Mouse (Mus musculus): Measurements from ENCODE around the gene Lancl2. TPM values are rescaled to one million over a fixed set of nuclear protein-coding genes. Genes with fewer than 3 reads are reported as not detected.

The Lancl2 gene
- polyA plus RNA-seq, 1 experiment from 2014 or later = 34.3 TPM

GRCm38 (mm10) chr6:57744123-57744522 lies 41.8 kb downstream of the Lancl2 start:
- 98% methylated on average over 2 of the region's 2 CpGs for WGBS
- Histone ChIP-seq H3K4me1 (no peaks in the 10 kb centered on the region), H3K27me3 (ENCODE audit: low read depth, poor library complexity, severe bottlenecking) (no peaks in the 10 kb centered on the region), H3K36me3 (peaks cover 4% of the 10 kb centered on the region; the same call in 1 of the 2 replicates), H3K9me3 (replicated peaks) (no peaks in the 10 kb centered on the region), H3K4me3 (no peak overlapping the region), H3K27ac (no peak overlapping the region)
- no peak for DNase-seq (ENCODE audit: low spot score)

- no peaks in the 10 kb centered on the region for H3K36me3 ChIP-seq
- no peak overlapping the region for H3K27ac ChIP-seq
- no peaks in the 10 kb centered on the region for H3K4me1 ChIP-seq
- no peak overlapping the region for H3K4me3 ChIP-seq
- no peak for DNase-seq (ENCODE audit: low spot score)
- H3K27me3 ChIP-seq (ENCODE audit: low read depth, poor library complexity, severe bottlenecking) = no peaks in the 10 kb centered on the region
- 90% methylated on average over 4 of the region's 4 CpGs for WGBS
- no peaks in the 10 kb centered on the region for H3K9me3 ChIP-seq (replicated peaks)
These were observed 42.8 kb downstream of the Lancl2 start for GRCm38 (mm10) chr6:57744974-57745747.

- H3K9me3 ChIP-seq (replicated peaks) = no peaks in the 10 kb centered on the region
- H3K36me3 ChIP-seq = no peaks in the 10 kb centered on the region
- no peak for DNase-seq (ENCODE audit: low spot score)
- H3K4me3 ChIP-seq = no peak overlapping the region
- WGBS = 91% methylated on average over 2 of the region's 2 CpGs
- H3K4me1 ChIP-seq = no peaks in the 10 kb centered on the region
- no peaks in the 10 kb centered on the region for H3K27me3 ChIP-seq (ENCODE audit: low read depth, poor library complexity, severe bottlenecking)
- no peak overlapping the region for H3K27ac ChIP-seq
These were observed 43.4 kb downstream of the Lancl2 start for GRCm38 (mm10) chr6:57745748-57746129.

GRCm38 (mm10) chr6:57753962-57754759 lies 51.8 kb downstream of the Lancl2 start:
- Histone ChIP-seq H3K9me3 (replicated peaks) (no peaks in the 10 kb centered on the region), H3K27me3 (ENCODE audit: low read depth, poor library complexity, severe bottlenecking) (no peaks in the 10 kb centered on the region), H3K36me3 (peaks cover 54% of the 10 kb centered on the region), H3K4me3 (no peak overlapping the region), H3K4me1 (no peaks in the 10 kb centered on the region), H3K27ac (no peak overlapping the region)
- 92% methylated on average over 9 of the region's 9 CpGs for WGBS
- no peak for DNase-seq (ENCODE audit: low spot score)

- H3K36me3 ChIP-seq = peaks cover 38% of the 10 kb centered on the region
- H3K9me3 ChIP-seq (replicated peaks) = no peaks in the 10 kb centered on the region
- no peak for DNase-seq (ENCODE audit: low spot score)
- no peak overlapping the region for H3K4me3 ChIP-seq
- H3K27me3 ChIP-seq (ENCODE audit: low read depth, poor library complexity, severe bottlenecking) = no peaks in the 10 kb centered on the region
- no peaks in the 10 kb centered on the region for H3K4me1 ChIP-seq
- H3K27ac ChIP-seq = no peak overlapping the region
These were observed 60.7 kb downstream of the Lancl2 start for GRCm38 (mm10) chr6:57763054-57763453.

GRCm38 (mm10) chr6:57765095-57765878 lies 62.9 kb downstream of the Lancl2 start:
- H3K27me3 ChIP-seq (ENCODE audit: low read depth, poor library complexity, severe bottlenecking) = no peaks in the 10 kb centered on the region
- no peaks in the 10 kb centered on the region for H3K9me3 ChIP-seq (replicated peaks)
- WGBS = 83% methylated on average over 3 of the region's 3 CpGs
- H3K36me3 ChIP-seq = peaks cover 38% of the 10 kb centered on the region
- DNase-seq (ENCODE audit: low spot score) = no peak
- no peaks in the 10 kb centered on the region for H3K4me1 ChIP-seq
- no peak overlapping the region for H3K4me3 ChIP-seq
- no peak overlapping the region for H3K27ac ChIP-seq

- no peaks in the 10 kb centered on the region for H3K4me1 ChIP-seq
- no peaks in the 10 kb centered on the region for H3K9me3 ChIP-seq (replicated peaks)
- no peaks in the 10 kb centered on the region for H3K27me3 ChIP-seq (ENCODE audit: low read depth, poor library complexity, severe bottlenecking)
- no peak overlapping the region for H3K4me3 ChIP-seq
- no peak overlapping the region for H3K27ac ChIP-seq
- WGBS = 90% methylated on average over 1 of the region's 1 CpGs
- DNase-seq (ENCODE audit: low spot score) = no peak
- peaks cover 34% of the 10 kb centered on the region for H3K36me3 ChIP-seq
These were observed 63.9 kb downstream of the Lancl2 start for GRCm38 (mm10) chr6:57766287-57766686.

GRCm38 (mm10) chr6:57767112-57767868 lies 65.0 kb downstream of the Lancl2 start:
- no peak for DNase-seq (ENCODE audit: low spot score)
- no peaks in the 10 kb centered on the region for H3K27me3 ChIP-seq (ENCODE audit: low read depth, poor library complexity, severe bottlenecking)
- no peaks in the 10 kb centered on the region for H3K9me3 ChIP-seq (replicated peaks)
- 86% methylated on average over 8 of the region's 8 CpGs for WGBS
- H3K36me3 ChIP-seq = peaks cover 31% of the 10 kb centered on the region
- no peak overlapping the region for H3K4me3 ChIP-seq
- no peak overlapping the region for H3K27ac ChIP-seq
- no peaks in the 10 kb centered on the region for H3K4me1 ChIP-seq

- 92% methylated on average over 7 of the region's 7 CpGs for WGBS
- H3K4me3 ChIP-seq = no peak overlapping the region
- peaks cover 44% of the 10 kb centered on the region for H3K36me3 ChIP-seq
- no peaks in the 10 kb centered on the region for H3K9me3 ChIP-seq (replicated peaks)
- no peak for DNase-seq (ENCODE audit: low spot score)
- H3K27me3 ChIP-seq (ENCODE audit: low read depth, poor library complexity, severe bottlenecking) = no peaks in the 10 kb centered on the region
- no peak overlapping the region for H3K27ac ChIP-seq
- no peaks in the 10 kb centered on the region for H3K4me1 ChIP-seq
These were observed 66.7 kb downstream of the Lancl2 start for GRCm38 (mm10) chr6:57768948-57769525.

- H3K27me3 ChIP-seq (ENCODE audit: low read depth, poor library complexity, severe bottlenecking) = no peaks in the 10 kb centered on the region
- peaks cover 49% of the 10 kb centered on the region for H3K36me3 ChIP-seq
- H3K9me3 ChIP-seq (replicated peaks) = no peaks in the 10 kb centered on the region
- no peaks in the 10 kb centered on the region for H3K4me1 ChIP-seq
- WGBS = 84% methylated on average over 1 of the region's 1 CpGs
- no peak overlapping the region for H3K4me3 ChIP-seq
- DNase-seq (ENCODE audit: low spot score) = no peak
- H3K27ac ChIP-seq = no peak overlapping the region
These were observed 68.3 kb downstream of the Lancl2 start for GRCm38 (mm10) chr6:57770467-57771190.

GRCm38 (mm10) chr6:57773792-57774191 lies 71.5 kb downstream of the Lancl2 start:
- no peaks in the 10 kb centered on the region for H3K4me1 ChIP-seq
- H3K36me3 ChIP-seq = peaks cover 54% of the 10 kb centered on the region
- 90% methylated on average over 1 of the region's 1 CpGs for WGBS

More at GRCm38 (mm10) chr6:57773792-57774191, 71.5 kb downstream of the Lancl2 start:
- DNase-seq (ENCODE audit: low spot score) = no peak
- H3K9me3 ChIP-seq (replicated peaks) = no peaks in the 10 kb centered on the region
- no peak overlapping the region for H3K4me3 ChIP-seq
- H3K27me3 ChIP-seq (ENCODE audit: low read depth, poor library complexity, severe bottlenecking) = no peaks in the 10 kb centered on the region
- no peak overlapping the region for H3K27ac ChIP-seq

All from limb, embryonic 10.5 days (tissue).